Mouse (Mus musculus): ENCODE data around the gene Mlxipl.
"Not testable (repeated sequence)": the region's sequence is repeated elsewhere in the genome, so short reads cannot be mapped to it uniquely, and the experiment has no call there.

The Mlxipl gene

DNA sequence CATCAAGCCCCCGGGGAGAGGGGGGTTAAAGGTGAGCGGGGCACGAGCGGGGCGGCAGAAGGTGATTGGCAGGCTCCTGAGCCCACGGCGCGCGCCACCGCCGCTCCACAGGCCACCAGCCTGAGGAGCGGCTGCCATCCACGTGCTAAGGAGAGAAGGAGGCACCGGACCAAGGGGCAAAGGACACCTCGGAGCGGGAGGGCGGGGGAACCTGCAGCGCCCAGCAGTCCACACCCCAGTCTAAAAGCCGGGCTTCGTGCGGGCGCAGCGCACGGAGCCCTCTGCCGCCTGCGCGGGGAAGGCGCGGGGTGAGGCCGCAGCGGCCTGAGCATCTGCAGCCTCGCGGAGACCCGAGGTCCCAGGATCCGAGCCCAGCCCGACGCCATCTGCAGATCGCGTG lies at the start of gene Mlxipl:
Mlxipl (plus strand) TSS at position 238 of the 400 bp plus-strand sequence.
- DNase-seq (ENCODE audit: low spot score in 2 of 2): no peak

- DNase-seq (ENCODE audit: low spot score in 2 of 2): peak in 1 of 2 experiments; percentile 53
These were observed 49.6 kb upstream of the Mlxipl start for GRCm38 (mm10) chr5:135040059-135040458.

GRCm38 (mm10) chr5:135040777-135041176 lies 48.9 kb upstream of the Mlxipl start:
- DNase-seq (ENCODE audit: low spot score in 2 of 2): peak in 1 of 2 experiments; percentile 69

- no peak for DNase-seq (ENCODE audit: low spot score in 2 of 2)
These were observed 47.4 kb upstream of the Mlxipl start for GRCm38 (mm10) chr5:135042105-135042788.

- peak in 1 of 2 experiments; percentile 46 for DNase-seq (ENCODE audit: low spot score in 2 of 2)
These were observed 45.1 kb upstream of the Mlxipl start for GRCm38 (mm10) chr5:135044575-135044974.

DNA sequence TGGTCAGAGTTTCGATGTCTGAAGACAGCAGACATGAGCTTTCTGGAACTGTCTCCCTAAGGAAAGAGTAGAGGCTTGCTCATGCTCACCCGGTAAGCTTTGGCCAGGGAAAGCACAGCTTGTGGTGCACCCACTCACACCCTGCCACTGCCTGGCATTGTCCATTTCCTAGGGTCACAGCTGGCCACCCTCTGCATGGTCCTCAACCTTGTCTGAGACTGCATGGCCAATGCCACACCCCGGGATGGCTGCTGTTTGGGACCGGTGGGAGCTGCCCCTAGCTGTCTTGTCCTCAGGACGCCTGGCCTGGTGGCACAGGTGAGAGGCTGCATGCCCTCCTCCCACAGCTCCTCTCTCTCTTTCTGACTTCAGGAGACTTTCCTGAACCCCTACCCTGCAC lies 41.2 kb upstream of the Mlxipl start:
- no peak for DNase-seq (ENCODE audit: low spot score in 2 of 2)

GRCm38 (mm10) chr5:135049268-135049667 lies 40.4 kb upstream of the Mlxipl start:
- DNase-seq (ENCODE audit: low spot score in 2 of 2): not testable (repeated sequence)

DNA sequence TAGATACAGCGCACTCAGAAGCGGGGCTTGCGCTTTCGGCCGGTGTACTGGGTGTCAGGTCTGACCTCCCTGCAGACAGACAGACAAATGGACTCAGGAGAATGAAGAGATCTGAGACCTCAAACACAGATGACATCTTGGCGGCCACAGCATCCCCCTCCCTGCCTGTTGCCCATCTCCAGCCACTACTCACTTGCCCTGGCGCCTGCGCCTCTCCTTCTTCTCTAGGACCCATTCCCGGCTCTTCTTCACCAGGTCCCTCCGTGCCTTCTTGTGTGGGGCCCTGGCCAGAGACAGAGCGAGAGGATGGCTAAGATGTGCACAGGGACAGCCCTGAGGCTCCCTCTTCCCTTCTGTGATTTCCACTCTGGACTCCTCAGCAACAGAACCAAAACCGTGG lies 36.3 kb upstream of the Mlxipl start:
- DNase-seq (ENCODE audit: low spot score in 2 of 2): no peak

DNA sequence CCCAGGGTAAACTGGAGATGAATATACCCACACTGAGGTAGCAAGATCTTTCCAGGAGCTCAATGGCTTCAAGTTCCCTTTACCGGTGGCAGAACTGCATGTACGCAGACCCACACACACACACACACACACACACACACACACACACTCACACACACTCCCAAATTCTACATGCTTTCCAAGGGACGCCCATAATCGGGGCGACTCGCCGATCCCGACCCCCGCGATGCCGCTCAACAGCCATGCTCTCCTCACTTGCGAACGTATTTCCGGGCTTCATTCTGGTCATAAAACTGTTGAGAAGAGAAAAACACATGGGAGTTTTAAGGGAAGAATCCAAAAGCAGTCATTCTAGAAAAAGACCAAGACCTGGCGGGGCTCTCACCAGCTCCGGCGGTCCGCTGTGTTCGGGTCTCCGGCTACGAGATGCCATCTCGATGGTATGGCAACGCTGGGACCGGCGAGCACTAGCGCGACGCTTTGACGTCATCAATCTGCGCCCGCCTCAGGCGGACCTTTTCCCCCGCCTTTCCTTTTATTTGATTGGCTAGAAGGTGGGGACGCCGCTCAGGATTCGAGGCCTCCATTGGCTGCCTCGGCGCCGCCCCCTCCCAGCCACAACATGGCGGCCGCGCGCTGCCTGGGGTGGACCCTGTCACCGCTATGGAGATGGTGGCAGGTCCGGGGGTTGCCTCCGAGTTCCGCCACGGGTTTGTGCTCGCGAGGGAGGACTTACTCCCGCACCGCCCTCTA lies 25.9 kb upstream of the Mlxipl start, which contains the start of gene Dnajc30:
Dnajc30 (plus strand) TSS at position 574 of the 753 bp plus-strand sequence.
- peak; percentile 95 to 98 for DNase-seq (ENCODE audit: low spot score in 2 of 2)

DNA sequence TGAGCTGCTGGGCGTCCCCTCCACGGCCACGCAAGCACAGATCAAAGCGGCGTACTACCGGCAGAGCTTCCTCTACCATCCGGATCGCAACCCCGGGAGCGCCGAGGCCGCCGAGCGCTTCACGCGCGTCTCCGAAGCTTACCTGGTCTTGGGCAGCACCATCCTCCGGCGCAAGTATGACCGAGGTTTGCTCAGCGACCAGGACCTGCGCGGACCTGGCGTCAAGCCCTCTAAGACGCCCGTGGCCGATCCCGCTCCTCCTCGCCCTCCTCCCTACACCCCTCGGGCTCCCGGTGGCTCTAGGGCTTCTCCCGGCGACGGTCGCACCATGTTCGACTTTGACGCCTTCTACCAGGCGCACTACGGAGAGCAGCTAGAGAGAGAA lies 25.3 kb upstream of the Mlxipl start:
- no peak for DNase-seq (ENCODE audit: low spot score in 2 of 2)

GRCm38 (mm10) chr5:135064909-135065446 lies 24.7 kb upstream of the Mlxipl start, which contains the start of gene Bud23:
Gene Bud23 (minus strand): TSS chr5:135064959.
- DNase-seq (ENCODE audit: low spot score in 2 of 2): not testable (repeated sequence)

- DNase-seq (ENCODE audit: low spot score in 2 of 2): no peak
These were observed 23.7 kb upstream of the Mlxipl start for GRCm38 (mm10) chr5:135066008-135066407.

DNA sequence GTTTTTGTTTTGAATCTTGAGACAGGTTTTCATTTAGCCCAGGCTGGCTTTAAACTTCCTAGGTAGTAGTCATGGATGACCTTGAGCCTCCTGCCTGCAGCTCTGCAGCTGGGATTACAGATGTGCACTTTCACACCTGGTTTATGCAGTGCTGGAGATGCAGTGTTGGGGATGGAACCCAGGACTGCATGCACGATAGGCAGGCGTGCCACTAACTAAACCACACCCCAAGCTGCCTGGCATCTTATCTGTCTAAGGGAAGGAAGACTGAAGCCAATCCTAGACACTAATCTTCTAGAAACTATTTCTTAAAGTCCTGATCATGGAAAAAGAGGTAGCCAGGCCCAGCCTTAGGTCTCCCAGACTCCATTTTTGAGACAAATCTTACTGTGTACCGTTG lies 19.2 kb upstream of the Mlxipl start:
- no peak for DNase-seq (ENCODE audit: low spot score in 2 of 2)

- DNase-seq (ENCODE audit: low spot score in 2 of 2): no peak
These were observed 17.6 kb upstream of the Mlxipl start for GRCm38 (mm10) chr5:135072061-135072460.

GRCm38 (mm10) chr5:135072720-135073119 lies 17.0 kb upstream of the Mlxipl start:
- DNase-seq (ENCODE audit: low spot score in 2 of 2): no peak

DNA sequence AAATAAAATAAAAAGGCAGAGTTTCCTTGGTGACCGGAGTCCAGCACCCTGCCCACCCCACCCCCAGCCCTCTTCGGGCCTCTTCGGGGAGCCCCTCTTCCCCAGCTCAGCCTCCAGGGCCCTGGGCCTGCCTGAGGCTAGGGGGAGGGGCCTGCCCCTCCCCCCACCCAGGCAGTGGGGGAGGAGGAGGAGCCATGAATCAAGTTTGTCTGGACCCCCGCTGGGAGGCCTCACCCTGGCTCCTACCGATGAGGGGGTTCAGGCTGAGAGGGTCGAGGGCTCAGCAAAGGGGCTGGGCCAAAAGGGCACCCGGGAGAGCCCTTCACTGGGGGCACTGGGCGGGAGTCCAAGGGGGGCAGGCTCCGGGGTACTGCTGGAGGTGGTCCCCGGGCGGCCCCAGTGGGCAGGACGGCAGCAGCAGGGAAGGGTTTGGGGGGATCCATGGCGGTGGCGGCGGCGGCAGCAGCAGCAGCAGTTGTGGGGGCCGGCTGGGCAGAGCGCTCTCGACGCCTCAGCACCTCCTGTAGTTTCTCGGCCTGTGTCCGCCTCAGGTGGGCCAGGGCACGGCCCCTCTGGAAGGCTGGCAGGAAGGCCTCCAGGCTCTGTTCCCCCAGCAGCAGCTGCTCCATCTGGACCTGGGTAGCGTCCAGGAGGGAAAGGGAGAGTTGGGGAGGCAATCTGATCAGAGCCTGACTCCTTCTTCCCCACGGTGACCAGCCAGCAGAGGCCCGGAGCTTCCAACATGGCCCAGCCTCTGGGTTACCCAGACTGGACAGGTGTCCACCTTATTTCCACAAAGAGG lies 16.1 kb upstream of the Mlxipl start:
- DNase-seq (ENCODE audit: low spot score in 2 of 2): no peak

DNA sequence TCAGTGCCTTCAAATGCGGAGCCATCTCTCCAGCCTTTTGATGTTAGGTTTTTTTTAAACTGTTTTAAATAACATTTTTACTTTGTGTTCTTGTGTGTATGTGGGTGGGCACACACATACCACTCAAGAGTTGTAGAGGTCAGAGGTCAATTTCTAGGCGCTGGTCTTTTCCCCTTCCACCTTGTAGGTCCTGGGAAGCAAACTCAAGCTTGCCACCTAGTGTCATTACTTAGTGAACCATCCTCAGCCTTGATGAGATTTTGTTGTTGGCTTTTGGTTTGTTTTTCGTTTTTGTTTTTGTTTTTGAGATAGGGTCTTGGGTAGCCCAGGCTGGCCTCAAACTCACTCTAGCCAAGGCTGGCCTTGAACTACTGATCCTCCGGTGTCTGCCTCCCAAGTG lies 14.0 kb upstream of the Mlxipl start:
- no peak for DNase-seq (ENCODE audit: low spot score in 2 of 2)

- DNase-seq (ENCODE audit: low spot score in 2 of 2): no peak
These were observed 13.3 kb upstream of the Mlxipl start for GRCm38 (mm10) chr5:135076368-135076767.

DNA sequence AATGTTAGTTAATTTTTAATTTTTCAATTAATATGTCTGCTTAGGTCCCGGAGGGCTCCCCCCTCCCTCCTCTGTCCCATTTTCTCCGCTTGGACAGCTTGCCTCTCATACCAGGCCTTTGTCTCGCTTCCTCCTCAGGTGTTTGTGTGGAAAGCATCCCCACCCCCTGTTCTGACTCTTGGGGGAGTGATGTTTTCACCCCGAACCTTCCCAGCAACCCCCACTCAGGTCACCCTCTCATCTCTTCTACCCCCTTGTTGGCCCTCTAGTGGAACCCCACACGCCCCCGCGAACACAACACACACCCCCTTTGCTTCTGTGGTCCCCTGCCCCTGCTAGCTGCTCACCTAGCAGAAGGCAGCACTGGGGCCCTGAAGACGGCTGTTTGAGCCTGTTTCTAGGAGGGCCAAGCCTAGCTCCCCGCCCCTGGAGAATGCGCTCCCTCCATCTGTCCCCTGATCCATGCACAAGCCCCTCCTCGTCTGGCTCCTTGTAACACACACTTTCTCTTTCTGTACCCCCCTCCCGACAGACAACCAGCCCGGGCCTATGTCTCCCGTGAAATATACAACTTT lies 12.7 kb upstream of the Mlxipl start:
- DNase-seq (ENCODE audit: low spot score in 2 of 2): peak in 1 of 2 experiments; percentile 31

- peak; percentile 70 to 92 for DNase-seq (ENCODE audit: low spot score in 2 of 2)
These were observed 11.9 kb upstream of the Mlxipl start, which contains the start of gene Vps37d for GRCm38 (mm10) chr5:135077564-135078481. Gene Vps37d (minus strand): TSS chr5:135078266.
